Mouse (Mus musculus) adrenal gland, postnatal 25 days (tissue): ENCODE data around the gene Zdhhc23. TPM values are rescaled to one million over a fixed set of nuclear protein-coding genes. Genes with fewer than 3 reads are reported as not detected.

Source experiments
- DNase-seq: peaks from one replicate; pipeline ENCODE4 v3.0.0; 2021; ENCODE audit warnings: mixed read lengths
- long read RNA-seq: library from polyadenylated mRNA; stranded (forward); transcript quantifications from one replicate; pipeline ENCODE4 v2.0.0, GENCODE M21; 2021
- total RNA-seq: library from RNA; stranded (reverse); gene quantifications from 2 replicates; pipeline ENCODE4 v1.2.3, GENCODE M21; 2021

The Zdhhc23 gene
- 0.46 and 0.52 TPM in 2 replicates for total RNA-seq
- long read RNA-seq: 0 reads

GRCm38 (mm10) chr16:43979328-43980109 lies at the start of gene Zdhhc23:
TSS of gene Zdhhc23 (minus strand) at chr16:43979791.
- peak; percentile 57 for DNase-seq

- DNase-seq: no peak
Observed at GRCm38 (mm10) chr16:44029273-44029672, 49.7 kb upstream of the Zdhhc23 start.

GRCm38 (mm10) chr16:44026822-44027221 lies 47.2 kb upstream of the Zdhhc23 start:
- no peak for DNase-seq

DNA sequence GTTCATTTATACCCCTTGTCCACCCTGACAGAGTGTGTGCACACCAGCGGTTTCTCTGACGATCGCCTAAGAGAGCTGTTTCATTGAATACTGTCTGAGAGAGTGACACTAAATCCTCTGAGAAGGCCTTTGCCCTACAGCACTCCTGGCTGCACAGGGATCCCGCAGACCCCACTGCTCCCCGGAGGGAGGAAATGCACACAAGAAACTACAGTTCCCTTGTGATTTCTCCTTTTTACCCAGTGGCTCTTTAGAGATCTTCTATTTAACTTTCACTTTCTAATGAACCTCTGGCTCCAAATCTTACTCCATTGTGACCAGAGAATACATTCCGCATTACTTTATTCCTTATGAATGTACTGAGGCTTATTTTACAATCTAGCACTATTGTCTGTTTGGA lies 46.6 kb upstream of the Zdhhc23 start:
- DNase-seq: no peak

- DNase-seq: no peak
Observed at GRCm38 (mm10) chr16:44018986-44019548, 39.5 kb upstream of the Zdhhc23 start.

DNA sequence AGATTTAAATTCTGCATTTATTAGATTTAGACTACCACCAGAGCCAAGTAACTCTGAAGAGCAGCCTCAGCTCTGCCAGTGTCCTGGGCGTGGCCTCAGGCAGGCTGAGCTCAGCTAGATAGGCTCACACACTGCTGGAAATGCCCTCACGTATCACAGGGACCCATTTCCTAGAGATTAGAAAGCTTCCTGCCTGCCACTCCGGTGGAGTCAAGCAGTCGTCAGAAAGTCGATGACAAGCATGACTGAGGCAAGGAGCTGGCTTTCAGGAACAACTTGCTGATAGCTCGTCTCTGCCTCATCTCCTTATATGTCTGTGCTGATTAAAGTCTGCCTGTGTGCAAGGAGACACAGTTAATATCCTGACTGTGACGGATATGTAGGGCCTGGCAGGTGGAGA lies 38.8 kb upstream of the Zdhhc23 start:
- no peak for DNase-seq

GRCm38 (mm10) chr16:44017707-44018106 lies 38.1 kb upstream of the Zdhhc23 start:
- DNase-seq: no peak

DNA sequence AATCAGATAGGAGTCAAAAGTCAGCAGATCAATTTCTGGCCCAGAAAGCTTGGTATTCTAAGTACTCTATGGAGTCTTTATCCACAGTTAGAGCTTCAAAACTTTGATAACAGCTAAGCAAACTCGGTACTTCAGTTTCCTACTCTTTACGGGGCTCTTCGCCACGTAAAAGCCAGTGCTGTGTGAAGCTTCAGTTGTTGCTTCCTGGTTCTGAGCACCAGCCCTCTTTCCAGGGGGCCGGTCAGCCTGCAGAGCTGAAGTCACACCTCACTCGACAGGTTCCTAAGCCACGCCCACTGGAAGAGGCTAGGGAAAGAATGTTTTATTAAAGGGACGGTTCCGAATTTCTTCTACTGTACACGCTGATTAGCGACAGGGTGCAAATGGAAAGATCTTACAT lies 36.6 kb upstream of the Zdhhc23 start:
- DNase-seq: peak; percentile 15

DNA sequence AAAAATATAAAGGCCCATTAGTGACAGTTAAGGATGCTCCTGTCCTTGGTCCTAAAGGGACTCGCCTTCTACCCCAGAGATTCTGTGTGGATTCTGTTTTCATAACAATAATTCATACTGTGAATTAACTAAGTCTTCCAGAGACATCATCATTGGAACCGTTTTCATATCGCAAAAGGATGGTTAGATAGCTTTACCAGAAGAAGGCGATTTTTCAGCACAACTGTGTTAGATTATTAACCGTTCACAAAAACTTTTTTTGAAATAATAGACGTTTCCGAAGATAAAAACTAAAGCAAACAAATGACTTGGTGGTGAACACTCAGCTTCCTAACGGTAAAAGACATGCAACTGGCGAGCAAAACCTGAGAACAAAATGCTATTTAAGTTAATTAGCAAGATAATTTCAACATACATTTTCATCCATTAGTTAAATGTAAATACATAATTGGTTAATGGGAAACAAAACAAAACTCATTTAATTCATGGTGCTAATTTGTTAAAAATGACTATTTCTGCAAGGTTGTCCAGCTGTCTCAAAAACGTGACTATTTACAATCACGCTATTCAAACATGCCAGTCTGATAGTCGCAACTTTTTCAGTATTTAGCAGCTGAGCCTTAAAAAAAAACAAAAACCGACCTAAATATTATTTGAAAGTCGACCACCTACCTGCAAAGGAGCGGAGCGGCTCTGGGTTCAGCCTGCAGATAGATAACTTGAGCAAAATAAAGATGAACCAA lies 36.0 kb upstream of the Zdhhc23 start:
- no peak for DNase-seq

GRCm38 (mm10) chr16:44011010-44011409 lies 31.4 kb upstream of the Zdhhc23 start:
- no peak for DNase-seq

DNA sequence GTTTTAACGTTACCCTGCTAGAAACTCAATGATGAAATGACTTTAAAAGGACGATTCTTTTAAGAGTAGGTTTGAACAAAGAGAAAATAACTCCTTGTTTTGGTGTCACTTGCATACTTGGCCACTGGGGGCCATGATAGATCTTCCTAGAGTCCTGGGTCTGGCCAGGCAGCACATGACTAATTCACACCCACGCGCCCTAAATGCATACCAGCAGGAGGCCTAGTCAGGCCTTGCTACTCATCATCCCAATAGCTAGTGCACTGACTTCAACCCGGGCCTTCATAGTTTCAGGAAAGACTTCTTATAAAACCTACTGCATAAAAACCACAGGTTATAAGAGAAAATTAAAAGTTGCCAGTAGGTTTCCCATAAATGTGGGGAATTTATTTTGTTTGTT lies 22.5 kb upstream of the Zdhhc23 start:
- no peak for DNase-seq

DNA sequence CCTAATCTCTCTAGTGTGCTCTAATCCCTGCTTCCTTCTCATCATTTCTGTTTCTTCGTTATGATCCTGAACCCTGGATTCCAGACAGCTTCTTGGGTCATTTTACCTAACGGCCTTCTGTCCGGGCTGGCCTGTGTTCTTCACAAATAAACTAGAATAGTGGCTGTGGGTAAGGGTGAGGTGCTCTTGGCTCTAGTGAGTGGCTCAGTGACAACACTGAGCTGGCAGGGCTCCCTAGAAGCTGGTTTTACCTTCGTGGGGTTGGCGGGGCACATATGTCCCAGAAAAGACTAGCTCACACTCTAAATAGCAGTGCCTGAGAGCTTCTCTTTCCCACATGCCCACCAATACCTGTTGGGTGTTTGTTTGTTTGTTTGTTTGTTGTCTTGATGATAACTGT lies 19.9 kb upstream of the Zdhhc23 start:
- peak; percentile 7 for DNase-seq

GRCm38 (mm10) chr16:43999111-43999510 lies 19.5 kb upstream of the Zdhhc23 start:
- DNase-seq: no peak

GRCm38 (mm10) chr16:43994623-43995022 lies 15.0 kb upstream of the Zdhhc23 start:
- no peak for DNase-seq

DNA sequence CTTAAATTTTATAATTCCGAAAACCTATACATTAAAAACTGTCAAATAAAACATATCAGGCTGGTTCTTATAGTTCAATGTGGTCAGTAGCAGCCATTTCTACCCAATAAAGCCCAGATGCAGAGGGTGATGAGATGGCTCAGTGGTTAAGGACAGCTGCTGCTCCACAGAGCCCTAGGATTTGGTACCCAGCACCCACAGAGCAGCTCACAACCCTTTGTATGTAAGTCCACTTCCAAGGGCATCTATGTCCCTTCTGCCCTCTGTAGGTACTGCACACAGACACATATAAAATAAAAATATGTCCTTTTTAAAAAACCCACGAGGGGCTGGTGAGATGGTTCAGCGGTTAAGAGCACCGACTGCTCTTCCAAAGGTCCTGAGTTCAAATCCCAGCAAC lies 6.7 kb upstream of the Zdhhc23 start:
- DNase-seq: no peak

- no peak for DNase-seq
Observed at GRCm38 (mm10) chr16:43980110-43980609, 569 bp upstream of the Zdhhc23 start.

DNA sequence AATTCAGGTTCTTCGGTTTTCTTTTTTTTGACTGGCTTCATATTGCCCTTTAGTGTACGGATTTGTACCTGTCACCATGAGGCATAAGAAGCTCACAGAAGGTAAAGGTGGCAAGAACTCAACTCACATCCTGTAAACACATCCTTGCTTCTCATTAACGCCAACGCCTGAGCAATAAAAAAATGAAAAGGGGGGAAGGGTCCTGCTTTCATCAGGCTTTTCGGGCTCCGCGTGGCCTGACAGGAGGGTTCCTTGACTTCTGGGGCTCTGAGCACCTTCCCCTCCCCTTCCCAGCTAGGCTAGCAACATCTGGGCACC lies 622 bp downstream of the Zdhhc23 start:
- DNase-seq: no peak

DNA sequence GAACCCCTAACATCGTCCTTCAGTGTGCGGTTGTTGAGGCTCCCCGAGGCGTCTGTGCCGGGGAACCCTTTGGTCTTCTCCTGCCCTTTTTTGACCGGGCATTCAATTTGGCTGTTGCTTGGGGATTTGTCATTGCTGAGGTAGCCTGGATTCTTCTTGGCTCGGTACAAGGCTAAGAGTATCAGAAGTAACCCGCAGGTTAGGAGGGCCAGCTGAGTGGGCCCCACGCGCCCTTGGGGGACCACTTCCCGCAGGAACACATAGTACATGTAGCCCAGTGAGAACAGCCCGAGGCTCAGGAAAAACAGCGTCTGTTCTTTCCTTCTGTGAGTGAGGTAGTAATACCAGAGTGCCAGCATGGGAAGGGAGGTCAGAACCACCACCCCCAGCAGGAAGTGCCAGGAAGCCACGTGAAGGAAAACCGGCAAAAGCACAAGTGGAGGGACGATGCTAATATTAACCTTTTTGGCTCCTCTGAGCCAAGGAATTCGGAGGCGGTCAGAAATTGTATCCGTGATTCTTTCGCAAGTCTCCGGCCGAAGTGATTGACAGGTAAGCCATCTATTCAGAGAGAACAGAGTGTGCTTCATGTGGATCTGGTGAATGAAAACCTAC lies 5.9 kb downstream of the Zdhhc23 start:
- no peak for DNase-seq

DNA sequence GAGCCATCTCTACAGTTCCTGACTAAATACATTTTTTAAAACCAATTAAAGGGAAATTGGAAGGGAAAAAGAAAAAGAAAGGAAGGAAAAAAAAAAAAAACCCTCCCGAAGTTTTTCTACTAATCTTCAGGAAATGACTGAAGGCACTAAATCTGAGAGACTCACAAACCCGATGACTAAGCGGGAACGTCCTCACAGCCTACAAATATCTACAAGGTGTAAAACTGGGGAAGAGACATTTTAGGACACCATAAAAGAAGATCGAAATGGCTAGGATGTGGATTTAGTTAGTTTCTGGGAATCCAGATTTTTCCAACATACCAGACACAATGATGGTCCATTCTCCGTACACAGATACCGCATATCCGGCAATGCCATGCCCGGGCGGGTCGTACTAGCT lies 6.4 kb downstream of the Zdhhc23 start:
- no peak for DNase-seq

- DNase-seq: no peak
Observed at GRCm38 (mm10) chr16:43972391-43972790, 7.2 kb downstream of the Zdhhc23 start.

DNA sequence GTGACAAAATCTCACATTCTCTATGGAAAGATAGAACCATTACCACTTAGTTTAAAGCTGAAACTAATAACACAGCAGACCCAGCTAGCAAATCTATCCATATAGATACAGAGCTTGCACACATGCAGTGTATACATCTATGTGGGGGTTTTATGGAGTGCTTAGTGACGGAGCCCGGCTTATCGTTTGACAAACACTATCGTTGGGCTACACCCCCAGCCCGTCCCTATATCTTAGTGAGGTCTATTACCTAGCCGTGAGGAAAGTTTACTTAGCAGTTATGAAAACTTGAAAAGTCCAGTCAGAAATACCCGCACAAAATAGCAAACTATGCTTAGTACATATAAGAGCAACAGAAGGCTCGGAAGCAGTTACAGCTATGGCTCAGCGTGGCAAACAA lies 7.8 kb downstream of the Zdhhc23 start:
- DNase-seq: no peak

- no peak for DNase-seq
Observed at GRCm38 (mm10) chr16:43971189-43971588, 8.4 kb downstream of the Zdhhc23 start.

- no peak for DNase-seq
Observed at GRCm38 (mm10) chr16:43970426-43970825, 9.2 kb downstream of the Zdhhc23 start.
